Mouse (Mus musculus): ENCODE results near the gene Klf13.

DNA sequence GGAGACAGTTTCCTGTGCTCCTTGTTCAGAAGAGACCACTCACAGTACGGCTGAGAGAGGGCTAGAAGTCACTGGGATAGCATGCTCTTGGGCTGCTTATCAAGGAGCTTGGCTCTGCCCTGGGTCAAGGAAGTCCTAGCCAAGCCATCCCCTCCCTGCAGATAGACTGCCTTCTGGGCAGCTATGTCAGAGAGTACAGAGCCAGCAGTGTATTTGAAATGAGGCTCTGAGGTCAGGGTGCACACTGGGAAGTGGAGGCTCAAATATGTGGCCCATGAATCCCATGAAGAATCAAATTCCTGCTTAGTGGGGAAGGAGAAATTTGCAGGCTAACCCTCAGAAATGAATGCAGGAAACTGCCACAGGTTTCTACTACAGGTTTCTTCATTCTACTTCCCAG, 4.2 kb downstream of the Klf13 start:
- no peak for TF ChIP-seq EP300 (IDR thresholded peaks at IDR 0.05)
- no peak for TF ChIP-seq CTCF (IDR thresholded peaks at IDR 0.05)
